Mouse (Mus musculus) urinary bladder, postnatal 10 days (tissue): Measurements from ENCODE around the gene Irf1.

Source experiments
- DNase-seq: peaks from one replicate; pipeline ENCODE4 v3.0.0; 2022; ENCODE audit warnings: low spot score

Gene Irf1

GRCm38 (mm10) chr11:53811312-53811711, 41.5 kb downstream of the Irf1 start:
- DNase-seq, result no peak

DNA sequence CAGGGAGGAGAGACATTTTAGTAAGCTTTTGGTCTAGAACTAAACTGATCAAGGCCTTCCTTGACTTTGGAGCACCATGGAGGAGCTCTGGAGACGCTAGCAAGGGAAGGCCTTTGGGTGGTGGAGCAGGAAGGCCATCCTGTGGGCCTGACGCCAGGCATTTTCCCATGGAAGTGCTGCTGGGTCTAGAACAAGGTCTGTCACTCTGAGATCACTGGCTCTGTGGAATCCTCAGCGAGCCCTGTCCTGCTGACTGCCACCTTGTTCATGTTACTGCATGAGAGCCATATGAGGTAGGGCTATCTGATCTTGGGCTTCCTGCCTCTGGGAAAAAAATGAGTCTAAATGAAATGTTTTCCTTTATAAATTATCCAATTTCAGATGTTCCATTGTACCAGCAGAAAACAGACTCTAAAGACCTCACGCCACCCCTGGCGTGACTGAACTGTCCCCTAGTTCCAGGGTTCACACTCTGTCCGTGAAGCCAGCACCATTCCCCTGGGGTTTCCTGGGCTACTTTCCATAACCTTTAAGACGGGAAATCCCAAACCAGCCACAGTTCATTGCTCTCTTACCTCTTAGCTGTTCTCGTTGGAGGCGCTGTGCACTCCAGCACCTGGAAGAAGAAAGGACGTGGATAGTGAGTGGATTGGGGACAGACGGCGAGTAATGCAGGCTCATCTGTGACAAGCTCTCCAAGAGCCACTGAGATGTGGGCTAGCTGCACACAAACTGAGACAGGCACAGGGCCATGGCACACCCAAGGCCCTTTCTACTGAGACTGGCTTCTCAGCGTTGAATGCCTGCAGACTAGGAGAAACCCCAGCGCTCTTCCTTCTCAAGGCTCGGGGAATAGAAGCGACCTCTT, 43.4 kb downstream of the Irf1 start:
- no peak for DNase-seq

GRCm38 (mm10) chr11:53814810-53815209, 45.0 kb downstream of the Irf1 start:
- no peak for DNase-seq

DNA sequence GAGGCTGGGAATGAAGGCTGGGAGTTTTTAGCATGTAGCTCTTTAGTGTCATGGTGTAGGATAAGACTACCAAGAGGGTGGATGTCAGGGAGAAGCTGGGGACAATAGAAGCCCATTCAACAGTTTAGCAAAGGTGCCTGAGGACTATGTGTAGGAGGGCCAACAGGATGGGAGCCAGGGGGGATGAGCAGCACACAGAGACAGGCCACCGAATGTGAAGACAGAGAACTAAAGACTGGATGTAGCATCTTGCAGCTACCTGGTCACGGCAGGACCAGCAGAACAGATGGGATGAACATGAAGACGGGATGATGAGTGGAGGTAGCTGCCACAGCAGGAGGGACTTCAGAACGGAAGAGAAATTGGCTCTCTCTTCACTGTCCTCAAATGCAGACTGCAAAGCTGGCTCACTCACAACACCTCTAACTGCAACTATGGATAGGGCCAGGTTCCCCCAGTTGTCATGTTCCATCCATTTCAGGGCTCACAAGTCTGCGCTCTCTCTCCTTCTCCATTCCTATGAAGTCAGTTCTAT, 47.1 kb downstream of the Irf1 start:
- no peak for DNase-seq

- no peak for DNase-seq
These were observed 49.0 kb downstream of the Irf1 start for GRCm38 (mm10) chr11:53818794-53819193.

GRCm38 (mm10) chr11:53819511-53819910, 49.7 kb downstream of the Irf1 start:
- no peak for DNase-seq

- DNase-seq, result no peak
These were observed 50.8 kb downstream of the Irf1 start for GRCm38 (mm10) chr11:53820516-53821170.

DNA sequence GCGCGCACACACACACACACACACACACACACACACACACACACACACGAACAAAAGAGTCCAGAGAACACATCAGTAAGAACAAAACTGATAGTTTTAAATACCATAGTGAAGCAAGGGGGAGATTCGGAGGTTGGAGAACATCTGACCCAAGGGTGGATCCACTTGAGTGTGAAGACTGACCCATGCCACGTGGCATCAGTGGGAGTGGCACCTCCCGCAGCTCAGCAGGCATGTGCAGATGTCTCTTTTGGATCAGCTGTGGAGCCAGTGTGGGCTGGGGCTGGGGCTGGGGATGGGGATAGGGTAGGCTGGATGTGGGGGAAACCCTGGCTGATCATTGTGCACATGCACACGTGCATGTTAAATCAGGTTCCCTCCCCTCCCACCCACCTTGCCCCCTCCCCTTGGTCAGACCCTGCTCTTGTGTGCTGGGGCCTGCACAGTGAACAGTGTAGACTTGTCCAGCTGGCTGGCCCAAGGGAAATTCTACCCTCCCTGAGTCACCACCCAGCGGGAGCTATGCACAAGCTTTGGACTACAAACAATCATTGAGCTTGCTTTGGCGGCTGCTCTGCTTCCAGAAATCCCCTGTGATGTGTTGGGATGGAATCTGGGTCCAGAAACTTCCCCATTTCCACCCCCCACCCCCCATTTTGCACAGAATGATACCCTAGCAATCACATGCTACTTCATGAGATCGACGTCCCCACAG, 51.6 kb downstream of the Irf1 start:
- DNase-seq, result no peak

- DNase-seq, result no peak
These were observed 52.1 kb downstream of the Irf1 start for GRCm38 (mm10) chr11:53821945-53822338.

DNA sequence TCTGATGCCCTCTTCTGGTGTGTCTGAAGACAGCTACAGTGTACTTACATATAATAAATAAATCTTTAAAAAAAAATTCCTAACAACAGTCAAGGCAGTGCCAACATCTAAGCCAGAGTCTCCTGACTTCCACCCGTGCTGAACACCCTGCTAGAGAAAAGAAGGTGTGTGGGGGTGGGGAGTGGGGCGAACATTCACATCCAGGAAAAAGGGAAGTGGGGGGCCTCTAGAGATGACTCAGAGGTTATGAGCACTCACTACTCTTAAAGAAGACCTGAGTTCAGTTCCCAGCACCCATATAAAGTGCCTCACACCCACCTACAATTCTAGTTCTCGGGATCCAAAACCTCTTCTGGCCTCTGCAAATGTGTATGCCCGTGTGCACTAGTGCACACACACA, 55.6 kb downstream of the Irf1 start:
- DNase-seq, result no peak
